Mouse (Mus musculus) cerebellum, postnatal 14 days (tissue): ENCODE data around the gene Thy1.

ENCODE experiments used
- DNase-seq, 2 experiments: peaks; one replicate each; pipeline ENCODE4 v3.0.0; 2021; ENCODE audit warnings: mixed read lengths in 2 of 2

Gene Thy1

GRCm38 (mm10) chr9:44084236-44084635, 41.1 kb downstream of the Thy1 start:
- DNase-seq, result no peak

GRCm38 (mm10) chr9:44084659-44085229, 41.6 kb downstream of the Thy1 start:
- peak; percentile 95 to 98 for DNase-seq

- peak in 1 of 2 experiments; percentile 24 for DNase-seq
These were observed 42.1 kb downstream of the Thy1 start for GRCm38 (mm10) chr9:44085276-44085675.

- peak; percentile 83 to 91 for DNase-seq
These were observed 42.8 kb downstream of the Thy1 start for GRCm38 (mm10) chr9:44085741-44086665.

GRCm38 (mm10) chr9:44086960-44087359, 43.8 kb downstream of the Thy1 start:
- no peak for DNase-seq

- peak in 1 of 2 experiments; percentile 47 for DNase-seq
These were observed 44.7 kb downstream of the Thy1 start for GRCm38 (mm10) chr9:44087761-44088455.

- DNase-seq, result no peak
These were observed 45.9 kb downstream of the Thy1 start for GRCm38 (mm10) chr9:44088877-44089608.

- peak; percentile 84 to 89 for DNase-seq
These were observed 50.7 kb downstream of the Thy1 start for GRCm38 (mm10) chr9:44093612-44094503.

- no peak for DNase-seq
These were observed 51.6 kb downstream of the Thy1 start for GRCm38 (mm10) chr9:44094737-44095136.

GRCm38 (mm10) chr9:44095781-44096180, 52.6 kb downstream of the Thy1 start:
- no peak for DNase-seq

GRCm38 (mm10) chr9:44096536-44096935, 53.4 kb downstream of the Thy1 start:
- DNase-seq, result no peak
